Mouse (Mus musculus): ENCODE results near the gene Atf6. TPM values are rescaled to one million over a fixed set of nuclear protein-coding genes. Genes with fewer than 3 reads are reported as not detected.

The Atf6 gene
- total and polyA plus RNA-seq, 3 experiments = 33.8 to 47.0 (median 35.3) TPM

GRCm38 (mm10) chr1:170829781-170830180 lies 37.8 kb downstream of the Atf6 start:
- Histone ChIP-seq H3K9me3 (replicated peaks; ENCODE audit: low read length) (no peaks in the 10 kb centered on the region), H3K36me3 (replicated peaks in 1 of 2; ENCODE audit: control insufficient read depth in 1 of 2, insufficient read depth in 1 of 2, low read length in 1 of 2) (peaks cover 48 to 78% of the 10 kb centered on the region in 2 experiments), H3K27me3 (replicated peaks) (no peaks in the 10 kb centered on the region), H3K79me2 (replicated peaks; ENCODE audit: control insufficient read depth, extremely low read depth, insufficient read depth, poor library complexity, severe bottlenecking) (peaks cover 39% of the 10 kb centered on the region), H3K4me1 (ENCODE audit: control insufficient read depth in 1 of 2, insufficient read depth in 2 of 2) (peaks cover 0 to 3% of the 10 kb centered on the region in 2 experiments; a peak in 1 of 4 replicates), H3K9ac (ENCODE audit: insufficient read depth, low read depth) (no peak overlapping the region), H3K27ac (ENCODE audit: insufficient read depth, low read depth) (no peak overlapping the region), H3K4me3 (replicated peaks in 1 of 3; ENCODE audit: low read depth in 2 of 3, low read length in 2 of 3, poor library complexity in 1 of 3) (no peak overlapping the region), H3K4me2 (ENCODE audit: insufficient read depth, low read depth, poor library complexity, severe bottlenecking) (no peak overlapping the region)
- dilution Hi-C loops (cut with MboI; ENCODE audit: extremely low pct_ligation_motif_present, extremely low pct_unique_long_range_greater_than_20kb, low sequenced_read_pairs) = no loop called here
- in situ Hi-C loops (cut with MboI; ENCODE audit: low pct_ligation_motif_present, low pct_unique_long_range_greater_than_20kb, low sequenced_read_pairs) = loop anchor here (25.0 kb wide), 1 partner anchor 192 kb away; the partner anchor contains the start of gene Olfml2b
- no peak for TF ChIP-seq JUN (IDR thresholded peaks at IDR 0.05; ENCODE audit: insufficient read depth, low read depth, low read length)
- no peak for TF ChIP-seq GABPA (IDR thresholded peaks at IDR 0.05; ENCODE audit: insufficient replicate concordance, low read depth, low read length)
- no peak for TF ChIP-seq HCFC1 (IDR thresholded peaks at IDR 0.05; ENCODE audit: low read depth, low read length)
- TF ChIP-seq ZKSCAN1 (IDR thresholded peaks at IDR 0.05; ENCODE audit: borderline replicate concordance, low read depth, low read length) = no peak
- no peak for TF ChIP-seq CHD2 (IDR thresholded peaks at IDR 0.05; ENCODE audit: low read length)
- TF ChIP-seq ZMIZ1 (IDR thresholded peaks at IDR 0.05; ENCODE audit: low read depth, low read length) = no peak
- TF ChIP-seq SIN3A (IDR thresholded peaks at IDR 0.05; ENCODE audit: low read length) = no peak
- no peak for TF ChIP-seq RCOR1 (conservative IDR thresholded peaks at IDR 0.05; ENCODE audit: low read depth, low read length)
- no peak for TF ChIP-seq EP300 (IDR thresholded peaks at IDR 0.05; ENCODE audit: low read length)
- TF ChIP-seq SMC3 (IDR thresholded peaks at IDR 0.05; ENCODE audit: low read depth, low read length) = no peak
- no peak for TF ChIP-seq ZNF384 (IDR thresholded peaks at IDR 0.05; ENCODE audit: low read depth, low read length)
- no peak for TF ChIP-seq USF2 (conservative IDR thresholded peaks at IDR 0.05; ENCODE audit: low read depth, low read length)
- no peak for TF ChIP-seq E2F4 (IDR thresholded peaks at IDR 0.05; ENCODE audit: insufficient replicate concordance, low read depth, low read length)
- no peak for TF ChIP-seq PAX5 (IDR thresholded peaks at IDR 0.05; ENCODE audit: low read length)
- TF ChIP-seq IRF4 (IDR thresholded peaks at IDR 0.05; ENCODE audit: low read depth, low read length) = no peak
- no peak for TF ChIP-seq USF1 (IDR thresholded peaks at IDR 0.05; ENCODE audit: low read depth, low read length)
- TF ChIP-seq CTCF (conservative IDR thresholded peaks at IDR 0.05 in 1 of 2, IDR thresholded peaks at IDR 0.05 in 1 of 2; ENCODE audit: low read depth in 2 of 2, low read length in 2 of 2) = no peak
- no peak for TF ChIP-seq RAD21 (IDR thresholded peaks at IDR 0.05; ENCODE audit: low read depth, low read length)
- no peak for DNase-seq (ENCODE audit: extremely low read depth)

GRCm38 (mm10) chr1:170829344-170829743 lies 38.2 kb downstream of the Atf6 start:
- dilution Hi-C loops (cut with MboI; ENCODE audit: extremely low pct_ligation_motif_present, extremely low pct_unique_long_range_greater_than_20kb, low sequenced_read_pairs) (no loop called here), in situ Hi-C loops (cut with MboI; ENCODE audit: low pct_ligation_motif_present, low pct_unique_long_range_greater_than_20kb, low sequenced_read_pairs) (loop anchor here (25.0 kb wide), 1 partner anchor 192 kb away; the partner anchor contains the start of gene Olfml2b)
- Histone ChIP-seq H3K9me3 (replicated peaks; ENCODE audit: low read length) (no peaks in the 10 kb centered on the region), H3K4me2 (ENCODE audit: insufficient read depth, low read depth, poor library complexity, severe bottlenecking) (no peak overlapping the region), H3K36me3 (replicated peaks in 1 of 2; ENCODE audit: control insufficient read depth in 1 of 2, insufficient read depth in 1 of 2, low read length in 1 of 2) (peaks cover 46 to 76% of the 10 kb centered on the region in 2 experiments), H3K4me1 (ENCODE audit: control insufficient read depth in 1 of 2, insufficient read depth in 2 of 2) (no peaks in the 10 kb centered on the region), H3K9ac (ENCODE audit: insufficient read depth, low read depth) (no peak overlapping the region), H3K27ac (ENCODE audit: insufficient read depth, low read depth) (no peak overlapping the region), H3K27me3 (replicated peaks) (no peaks in the 10 kb centered on the region), H3K4me3 (replicated peaks in 1 of 3; ENCODE audit: low read depth in 2 of 3, low read length in 2 of 3, poor library complexity in 1 of 3) (no peak overlapping the region), H3K79me2 (replicated peaks; ENCODE audit: control insufficient read depth, extremely low read depth, insufficient read depth, poor library complexity, severe bottlenecking) (peaks cover 35% of the 10 kb centered on the region)
- DNase-seq (ENCODE audit: extremely low read depth) = no peak
- no peak for TF ChIP-seq JUN (IDR thresholded peaks at IDR 0.05; ENCODE audit: insufficient read depth, low read depth, low read length)
- TF ChIP-seq USF2 (conservative IDR thresholded peaks at IDR 0.05; ENCODE audit: low read depth, low read length) = no peak
- TF ChIP-seq E2F4 (IDR thresholded peaks at IDR 0.05; ENCODE audit: insufficient replicate concordance, low read depth, low read length) = no peak
- no peak for TF ChIP-seq ETS1 (conservative IDR thresholded peaks at IDR 0.05; ENCODE audit: low read depth, low read length)
- no peak for TF ChIP-seq MEF2A (IDR thresholded peaks at IDR 0.05; ENCODE audit: borderline replicate concordance, low read depth, low read length)
- TF ChIP-seq USF1 (IDR thresholded peaks at IDR 0.05; ENCODE audit: low read depth, low read length) = no peak
- TF ChIP-seq ELF1 (IDR thresholded peaks at IDR 0.05; ENCODE audit: low read depth, low read length) = no peak
- no peak for TF ChIP-seq KAT2A (IDR thresholded peaks at IDR 0.05; ENCODE audit: insufficient replicate concordance, low read length)
- TF ChIP-seq MXI1 (IDR thresholded peaks at IDR 0.05; ENCODE audit: low read depth, low read length) = no peak
- no peak for TF ChIP-seq UBTF (IDR thresholded peaks at IDR 0.05; ENCODE audit: low read depth, low read length)
- no peak for TF ChIP-seq MAZ (IDR thresholded peaks at IDR 0.05; ENCODE audit: low read depth, low read length)
- no peak for TF ChIP-seq TBP (conservative IDR thresholded peaks at IDR 0.05; ENCODE audit: low read depth, low read length)
- TF ChIP-seq MAFK (IDR thresholded peaks at IDR 0.05; ENCODE audit: insufficient replicate concordance, low read length) = no peak
- no peak for TF ChIP-seq ZMIZ1 (IDR thresholded peaks at IDR 0.05; ENCODE audit: low read depth, low read length)
- no peak for TF ChIP-seq ZKSCAN1 (IDR thresholded peaks at IDR 0.05; ENCODE audit: borderline replicate concordance, low read depth, low read length)
